Mouse (Mus musculus) forebrain, embryonic 12.5 days (tissue): ENCODE data around the gene Fam20b. TPM values are rescaled to one million over a fixed set of nuclear protein-coding genes. Genes with fewer than 3 reads are reported as not detected.
"Not testable (repeated sequence)": the region's sequence is repeated elsewhere in the genome, so short reads cannot be mapped to it uniquely, and the experiment has no call there.

ENCODE experiments used
- ATAC-seq: fragments of 200-750 bp; cut with Nextera tagmentation; 2 replicates; pipeline ENCODE4 v1.8.0; 2017; ENCODE audit warnings: moderate TSS enrichment; ENCODE audit not compliant: low FRiP score
- H3K27ac ChIP-seq: fragments of 300-500 bp; sonication (generic); 2 replicates; pipeline ENCODE4 v1.5.1; 2016; ENCODE audit warnings: mild to moderate bottlenecking
- H3K27me3 ChIP-seq: fragments of 300-500 bp; sonication (generic); 2 replicates; pipeline ENCODE4 v1.6.1; 2016; ENCODE audit warnings: mild to moderate bottlenecking
- H3K36me3 ChIP-seq: fragments of 300-500 bp; sonication (generic); replicated peaks from 2 replicates; pipeline ENCODE4 v1.6.1; 2016; ENCODE audit warnings: mild to moderate bottlenecking
- H3K4me1 ChIP-seq: fragments of 300-500 bp; sonication (generic); 2 replicates; pipeline ENCODE4 v1.6.1; 2016
- H3K4me2 ChIP-seq: fragments of 300-500 bp; sonication (generic); 2 replicates; pipeline ENCODE4 v1.6.1; 2016; ENCODE audit warnings: mild to moderate bottlenecking, moderate library complexity
- H3K4me3 ChIP-seq: fragments of 300-500 bp; sonication (generic); replicated peaks from 2 replicates; pipeline ENCODE4 v1.5.1; 2016; ENCODE audit warnings: mild to moderate bottlenecking
- H3K9ac ChIP-seq: fragments of 300-500 bp; sonication (generic); 2 replicates; pipeline ENCODE4 v1.6.1; 2016; ENCODE audit warnings: mild to moderate bottlenecking
- H3K9me3 ChIP-seq: fragments of 300-500 bp; sonication (generic); 2 replicates; pipeline ENCODE4 v1.6.1; 2016
- WGBS: fragments of 180-500 bp; shearing (Covaris S2); methylation state at CpG from one replicate; pipeline ENCODE4 v1.1.7; 2016; 5-methylcytosine and 5-hydroxymethylcytosine counted together
- polyA plus RNA-seq: library from polyadenylated mRNA; unstranded; fragments of >200 nt; fragmentation: Nextera tagmentation; extraction: Ambion mirVana; gene quantifications from 2 replicates; pipeline ENCODE4 v1.2.1, GENCODE M21; 2016

Gene Fam20b
- polyA plus RNA-seq, 1 experiment from 2014 or later: 26.8 TPM

DNA sequence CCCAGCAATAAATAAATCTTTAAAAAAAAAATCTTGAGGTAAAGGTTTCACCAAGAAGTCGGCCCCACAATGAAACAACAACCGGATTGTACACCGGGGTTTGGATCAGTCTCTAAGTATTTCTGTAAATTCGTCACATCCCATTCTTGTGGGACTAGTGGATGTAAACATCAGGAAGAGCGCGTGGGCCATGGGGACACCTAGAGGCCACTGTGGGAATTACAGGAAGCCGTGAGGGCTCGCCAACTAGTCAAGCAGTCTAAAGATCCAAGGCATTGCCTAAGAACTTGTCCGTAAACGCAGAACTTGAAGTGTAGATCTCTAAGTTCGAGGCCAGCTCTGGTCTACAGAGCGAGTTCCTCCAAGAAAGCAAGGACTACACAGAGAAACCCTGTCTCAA is 42.7 kb downstream of the Fam20b start:
- peaks cover 8% of the 10 kb centered on the region for H3K36me3 ChIP-seq
- H3K4me2 ChIP-seq: no peak overlapping the region
- ATAC-seq: no peak
- no peak overlapping the region for H3K9ac ChIP-seq
- WGBS: 34% methylated on average over 12 of the region's 12 CpGs
- H3K4me3 ChIP-seq: no peak overlapping the region
- no peaks in the 10 kb centered on the region for H3K9me3 ChIP-seq
- peaks cover 21% of the 10 kb centered on the region for H3K4me1 ChIP-seq
- H3K27ac ChIP-seq: no peak overlapping the region
- H3K27me3 ChIP-seq: peaks cover 16% of the 10 kb centered on the region; the same call in 1 of the 2 replicates

- Histone ChIP-seq H3K27ac (no peak within 1 kb of the TSS), H3K4me2 (peak within 1 kb of the TSS; percentile 98), H3K27me3 (peaks cover 16% of the 10 kb centered on the region; the same call in 1 of the 2 replicates), H3K4me1 (peaks cover 21% of the 10 kb centered on the region), H3K4me3 (peak within 1 kb of the TSS; percentile 55), H3K9ac (peak within 1 kb of the TSS; percentile 73), H3K36me3 (no peaks in the 10 kb centered on the region; the same call in 1 of the 2 replicates), H3K9me3 (no peaks in the 10 kb centered on the region)
- 8% methylated on average over 37 of the region's 37 CpGs for WGBS
- peak; percentile 80 for ATAC-seq
These were observed 44.5 kb downstream of the Fam20b start, which contains the start of gene Tor3a for GRCm38 (mm10) chr1:156674195-156675000. Gene Tor3a (minus strand): TSS chr1:156674356.

GRCm38 (mm10) chr1:156673476-156674194 is 45.3 kb downstream of the Fam20b start:
- Histone ChIP-seq H3K4me3 (peak overlapping the region; percentile 55), H3K27ac (no peak overlapping the region)
- under 1% methylated on average over 28 of the region's 29 CpGs for WGBS

DNA sequence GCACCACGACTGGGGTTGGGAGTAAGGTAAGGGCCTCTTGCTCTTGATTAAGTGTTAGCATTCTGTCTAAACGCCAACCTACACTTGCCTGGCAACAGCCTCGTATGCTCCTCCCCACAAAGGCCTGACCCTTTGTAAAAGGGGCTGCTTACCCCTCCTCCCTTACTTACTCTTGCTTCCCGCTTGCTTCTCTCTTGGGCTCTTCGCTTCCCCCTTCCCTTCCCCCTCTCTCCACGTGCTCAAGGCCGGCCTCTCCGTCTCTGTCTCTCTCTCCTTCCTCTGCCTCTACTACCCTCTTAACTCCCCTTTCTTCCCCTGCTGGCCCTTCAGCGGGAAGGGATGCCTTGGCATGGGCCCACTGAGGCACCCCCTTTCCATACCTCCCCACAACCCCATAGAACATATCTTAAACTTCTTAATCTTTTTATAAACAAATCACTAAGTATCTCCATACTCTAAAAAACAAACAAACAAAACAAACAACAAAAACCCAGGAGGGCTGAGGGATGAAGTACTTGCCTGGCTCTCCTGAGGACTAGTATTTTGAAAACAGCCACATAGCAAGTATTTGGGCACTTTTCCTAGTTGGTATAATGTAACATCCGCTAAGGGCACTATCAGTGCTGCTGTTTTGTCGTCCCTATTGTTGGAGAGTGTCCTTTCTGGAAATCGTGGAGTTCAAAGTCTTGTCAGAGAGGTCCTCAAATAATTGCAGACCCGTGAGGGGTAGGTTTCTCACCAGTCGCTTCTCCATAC is 46.0 kb downstream of the Fam20b start:
- Histone ChIP-seq H3K27me3 (peaks cover 16% of the 10 kb centered on the region; the same call in 1 of the 2 replicates), H3K27ac (no peak overlapping the region), H3K9ac (peak overlapping the region; percentile 73), H3K36me3 (no peaks in the 10 kb centered on the region), H3K4me1 (peaks cover 21% of the 10 kb centered on the region), H3K4me2 (peak overlapping the region; percentile 98), H3K4me3 (peak overlapping the region; percentile 55), H3K9me3 (no peaks in the 10 kb centered on the region)
- ATAC-seq: no peak; the same call in 1 of the 2 replicates
- 7% methylated on average over 14 of the region's 14 CpGs for WGBS

More at GRCm38 (mm10) chr1:156673476-156674194, 45.3 kb downstream of the Fam20b start:
- peaks cover 21% of the 10 kb centered on the region for H3K4me1 ChIP-seq
- H3K27me3 ChIP-seq: peaks cover 16% of the 10 kb centered on the region; the same call in 1 of the 2 replicates
- ATAC-seq: peak; percentile 61; the same call in 1 of the 2 replicates
- no peaks in the 10 kb centered on the region for H3K9me3 ChIP-seq
- H3K4me2 ChIP-seq: peak overlapping the region; percentile 98
- H3K9ac ChIP-seq: peak overlapping the region; percentile 73
- H3K36me3 ChIP-seq: no peaks in the 10 kb centered on the region

DNA sequence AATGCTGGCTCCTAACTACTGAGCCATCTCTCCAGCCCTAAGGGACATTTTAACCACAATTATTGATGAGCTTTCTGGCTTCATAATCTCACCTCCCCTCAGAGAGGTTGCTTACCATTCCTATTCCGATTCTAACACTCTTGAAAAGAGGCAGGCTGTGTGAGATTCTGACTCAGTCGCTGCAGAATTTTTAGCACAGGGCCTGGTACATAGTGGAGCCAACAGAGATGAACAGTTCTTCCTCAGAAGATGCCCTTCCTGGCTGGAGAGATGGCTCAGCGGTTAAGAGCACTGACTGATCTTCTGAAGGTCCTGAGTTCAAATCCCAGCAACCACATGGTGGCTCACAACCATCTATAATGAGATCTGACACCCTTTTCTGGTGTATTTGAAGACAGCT is 47.0 kb downstream of the Fam20b start:
- Histone ChIP-seq H3K4me3 (no peak overlapping the region), H3K9me3 (no peaks in the 10 kb centered on the region), H3K4me2 (no peak overlapping the region), H3K27me3 (peaks cover 16% of the 10 kb centered on the region; the same call in 1 of the 2 replicates), H3K4me1 (peaks cover 21% of the 10 kb centered on the region), H3K36me3 (no peaks in the 10 kb centered on the region), H3K9ac (no peak overlapping the region), H3K27ac (no peak overlapping the region)
- no peak for ATAC-seq
- 96% methylated on average over 3 of the region's 3 CpGs for WGBS

GRCm38 (mm10) chr1:156669208-156669983 is 49.5 kb downstream of the Fam20b start:
- no peak overlapping the region for H3K4me3 ChIP-seq
- H3K9me3 ChIP-seq: no peaks in the 10 kb centered on the region
- no peak overlapping the region for H3K27ac ChIP-seq
- H3K9ac ChIP-seq: no peak overlapping the region
- H3K27me3 ChIP-seq: peaks cover 15% of the 10 kb centered on the region; the same call in 1 of the 2 replicates
- WGBS: 44% methylated on average over 11 of the region's 11 CpGs
- H3K4me2 ChIP-seq: no peak overlapping the region
- no peaks in the 10 kb centered on the region for H3K36me3 ChIP-seq
- H3K4me1 ChIP-seq: peaks cover 18% of the 10 kb centered on the region
- no peak for ATAC-seq

DNA sequence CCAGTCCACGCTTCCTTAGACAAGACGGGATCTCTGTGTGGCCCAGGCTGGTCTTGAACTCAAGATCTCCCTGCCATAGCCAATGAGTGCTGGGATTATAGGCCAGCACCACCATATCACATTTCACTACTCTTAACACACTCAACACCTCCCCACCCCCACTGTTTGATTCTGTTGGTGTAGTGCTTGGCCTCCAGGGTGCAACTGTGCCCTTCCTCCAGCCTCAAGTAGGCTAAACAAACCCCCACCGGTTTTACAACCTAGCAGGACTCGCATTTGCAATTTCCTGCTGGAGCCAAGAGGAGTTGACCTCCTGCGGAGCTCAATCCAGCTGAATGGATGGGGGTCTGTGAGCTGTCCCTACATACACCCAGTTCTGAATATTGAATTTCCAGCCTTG is 50.3 kb downstream of the Fam20b start:
- Histone ChIP-seq H3K36me3 (no peaks in the 10 kb centered on the region), H3K4me2 (no peak overlapping the region), H3K27ac (no peak overlapping the region), H3K9ac (no peak overlapping the region), H3K4me3 (no peak overlapping the region), H3K9me3 (no peaks in the 10 kb centered on the region), H3K27me3 (peaks cover 9% of the 10 kb centered on the region; the same call in 1 of the 2 replicates), H3K4me1 (peaks cover 11% of the 10 kb centered on the region)
- ATAC-seq: no peak
- 34% methylated on average over 5 of the region's 5 CpGs for WGBS

GRCm38 (mm10) chr1:156667141-156667926 is 51.6 kb downstream of the Fam20b start:
- Histone ChIP-seq H3K4me2 (no peak overlapping the region), H3K27me3 (no peaks in the 10 kb centered on the region), H3K9ac (no peak overlapping the region), H3K4me1 (no peaks in the 10 kb centered on the region), H3K27ac (no peak overlapping the region), H3K9me3 (no peaks in the 10 kb centered on the region), H3K4me3 (no peak overlapping the region), H3K36me3 (no peaks in the 10 kb centered on the region)
- 89% methylated on average over 23 of the region's 23 CpGs for WGBS
- no peak for ATAC-seq

DNA sequence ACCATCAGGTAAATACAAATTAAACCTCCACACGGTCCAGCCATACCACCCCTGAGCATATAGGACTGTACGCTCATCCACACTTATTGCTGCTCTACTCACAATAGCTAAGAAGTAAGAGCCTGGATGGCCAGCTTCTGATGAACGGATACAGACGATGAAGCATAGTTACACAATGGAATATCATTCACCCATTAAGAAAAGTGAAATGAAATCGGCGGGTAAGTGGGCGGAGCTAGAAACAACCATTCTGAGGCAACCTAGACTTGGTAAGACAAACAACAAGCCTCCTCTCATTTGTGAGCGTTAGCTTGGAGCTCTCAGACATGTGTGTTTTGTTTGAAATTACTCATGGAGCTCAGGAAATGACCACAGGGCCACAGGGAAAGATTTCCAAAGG is 53.1 kb downstream of the Fam20b start:
- Histone ChIP-seq H3K9ac (no peak overlapping the region), H3K27me3 (no peaks in the 10 kb centered on the region), H3K27ac (no peak overlapping the region), H3K36me3 (no peaks in the 10 kb centered on the region), H3K9me3 (no peaks in the 10 kb centered on the region), H3K4me3 (no peak overlapping the region), H3K4me2 (no peak overlapping the region), H3K4me1 (no peaks in the 10 kb centered on the region)
- no peak for ATAC-seq
- WGBS: 92% methylated on average over 8 of the region's 8 CpGs

DNA sequence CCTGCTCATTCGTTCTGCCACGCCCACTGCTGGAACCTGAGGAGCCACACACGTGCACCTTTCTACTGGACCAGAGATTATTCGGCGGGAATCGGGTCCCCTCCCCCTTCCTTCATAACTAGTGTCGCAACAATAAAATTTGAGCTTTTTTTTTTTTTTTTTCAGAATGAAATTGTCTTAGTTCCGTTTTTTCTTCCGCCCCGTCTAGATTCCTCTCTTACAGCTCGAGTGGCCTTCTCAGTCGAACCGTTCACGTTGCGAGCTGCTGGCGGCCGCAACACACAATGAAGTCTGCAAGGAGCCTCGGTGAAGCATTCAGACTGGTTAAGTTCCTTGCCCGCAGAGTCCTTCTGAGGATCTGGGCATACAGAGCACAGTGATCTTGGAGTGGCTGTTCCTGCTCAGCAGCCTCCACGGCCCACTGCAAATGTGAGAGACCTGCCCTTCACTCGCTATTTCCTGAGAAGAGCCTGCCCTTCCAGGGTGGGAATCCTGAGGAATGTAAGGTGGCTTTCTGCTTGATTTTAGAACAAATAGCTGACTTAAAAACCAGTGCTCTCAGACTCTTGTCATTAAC is 58.1 kb downstream of the Fam20b start:
- WGBS: 69% methylated on average over 19 of the region's 21 CpGs

More for the DNA sequence above, 58.1 kb downstream of the Fam20b start:
- H3K4me3 ChIP-seq, H3K9me3 ChIP-seq, H3K4me2 ChIP-seq, H3K9ac ChIP-seq, H3K4me1 ChIP-seq, H3K27ac ChIP-seq, H3K27me3 ChIP-seq, ATAC-seq, H3K36me3 ChIP-seq: not testable (repeated sequence)
